Mouse (Mus musculus) erythroblast, embryonic 14.5 days (primary cell): ENCODE results near the gene Avp. TPM values are rescaled to one million over a fixed set of nuclear protein-coding genes. Genes with fewer than 3 reads are reported as not detected.

Experiments
- H3K27me3 ChIP-seq: 2 replicates; pipeline ENCODE4 v1.6.1; 2012; ENCODE audit warnings: inconsistent platforms; ENCODE audit not compliant: control insufficient read depth
- H3K36me3 ChIP-seq: 2 replicates; pipeline ENCODE4 v1.6.1; 2012; ENCODE audit warnings: mild to moderate bottlenecking, inconsistent platforms; ENCODE audit not compliant: control insufficient read depth
- H3K4me1 ChIP-seq: 2 replicates; pipeline ENCODE4 v1.6.1; 2012; ENCODE audit warnings: inconsistent platforms; ENCODE audit not compliant: control insufficient read depth
- H3K4me3 ChIP-seq: replicated peaks from 2 replicates; pipeline ENCODE3; 2012; ENCODE audit warnings: moderate library complexity, mild to moderate bottlenecking, inconsistent platforms
- H3K9me3 ChIP-seq: 2 replicates; pipeline ENCODE4 v1.6.1; 2012; ENCODE audit warnings: low read length, inconsistent platforms, mixed read lengths; ENCODE audit not compliant: control insufficient read depth
- GATA1 ChIP-seq: IDR thresholded peaks from 2 replicates; pipeline ENCODE4 v1.6.1; 2012; ENCODE audit warnings: low read length, inconsistent platforms, mixed read lengths
- TAL1 ChIP-seq: IDR thresholded peaks from 3 replicates; pipeline ENCODE4 v1.6.1; 2012; ENCODE audit warnings: low read length, inconsistent platforms, mixed read lengths
- polyA plus RNA-seq: library from polyadenylated mRNA; stranded (reverse); fragments of >175 nt; gene quantifications from 2 replicates; pipeline ENCODE4 v1.2.3, GENCODE M21; 2012

Avp gene
- polyA plus RNA-seq, 1 experiment = not detected

DNA sequence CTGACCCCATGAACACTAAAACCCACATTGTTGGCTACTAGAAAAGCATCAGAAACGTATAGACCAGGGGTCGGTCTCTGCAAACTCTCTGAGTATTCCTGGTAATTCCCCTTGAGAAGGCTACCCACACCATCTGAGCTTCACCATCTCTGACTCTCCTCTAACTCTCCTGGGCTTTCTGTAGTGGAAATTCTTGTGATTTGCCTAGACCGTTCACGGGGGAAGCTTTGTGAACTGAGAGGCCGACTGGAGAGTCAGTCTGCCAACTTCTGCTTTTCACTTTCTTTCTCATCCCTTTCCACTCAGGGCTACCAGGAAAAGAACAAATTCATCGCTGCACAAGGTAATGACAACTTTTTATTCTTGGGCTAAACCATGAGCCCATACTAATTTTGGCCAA lies 47.3 kb downstream of the Avp start:
- TF ChIP-seq TAL1 = no peak
- no peak for TF ChIP-seq GATA1
- no peaks in the 10 kb centered on the region for H3K4me1 ChIP-seq
- H3K4me3 ChIP-seq = no peak overlapping the region
- H3K9me3 ChIP-seq = no peaks in the 10 kb centered on the region
- no peaks in the 10 kb centered on the region for H3K27me3 ChIP-seq
- H3K36me3 ChIP-seq = peaks cover 84% of the 10 kb centered on the region

DNA sequence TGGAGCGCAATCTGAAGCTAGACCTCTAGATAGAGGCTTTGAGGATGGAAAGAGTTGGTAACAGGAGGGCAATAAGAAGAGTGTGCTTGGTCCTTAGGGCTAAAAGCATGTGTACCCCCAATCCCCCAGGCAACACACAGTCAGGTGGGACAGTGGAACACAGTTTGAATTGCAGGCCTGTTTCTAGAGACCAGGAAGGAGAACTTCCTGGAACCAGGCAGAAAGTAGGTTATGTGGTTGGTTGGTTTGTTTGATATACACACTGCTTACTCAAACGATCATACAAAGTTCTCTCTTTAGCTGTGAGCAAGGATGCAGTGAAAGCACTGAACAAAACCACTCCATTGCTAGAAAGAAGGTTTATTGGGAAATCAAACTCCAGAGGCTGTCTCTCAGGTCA lies 50.2 kb downstream of the Avp start:
- H3K36me3 ChIP-seq = peaks cover 77% of the 10 kb centered on the region
- H3K27me3 ChIP-seq = no peaks in the 10 kb centered on the region
- H3K9me3 ChIP-seq = no peaks in the 10 kb centered on the region
- H3K4me1 ChIP-seq = no peaks in the 10 kb centered on the region
- H3K4me3 ChIP-seq = no peak overlapping the region
- no peak for TF ChIP-seq GATA1
- TF ChIP-seq TAL1 = no peak

Other genes starting within 250 kb of the Avp start
- not detected in 2 replicates for gene Cpxm1, start 185.0 kb downstream of the Avp start, polyA plus RNA-seq
- gene Gm28372, start 177.3 kb downstream of the Avp start, polyA plus RNA-seq = not detected in 2 replicates
- not detected in 2 replicates for gene 1700020A23Rik, start 177.3 kb downstream of the Avp start, polyA plus RNA-seq
- not detected in 2 replicates for gene Tmem239, start 176.1 kb downstream of the Avp start, polyA plus RNA-seq
- gene Vps16, start 158.2 kb downstream of the Avp start, polyA plus RNA-seq = 1.2 and 1.3 TPM in 2 replicates
- 0.38 and 0.42 TPM in 2 replicates for gene Pced1a, start 157.9 kb downstream of the Avp start, polyA plus RNA-seq
- gene Ptpra, start 132.3 kb downstream of the Avp start, polyA plus RNA-seq = 1.2 and 1.9 TPM in 2 replicates
- 7.2 and 8.8 TPM in 2 replicates for gene Mrps26, start 18.8 kb downstream of the Avp start, polyA plus RNA-seq
- not detected in 2 replicates for gene Oxt, start 6.4 kb downstream of the Avp start, polyA plus RNA-seq
- gene Fastkd5, start 47.5 kb upstream of the Avp start, polyA plus RNA-seq = 0.02 and 0.03 TPM in 2 replicates
- 0.13 and 0.17 TPM in 2 replicates for gene Ubox5, start 47.5 kb upstream of the Avp start, polyA plus RNA-seq
- 0.34 and 0.38 TPM in 2 replicates for gene Lzts3, start 60.2 kb upstream of the Avp start, polyA plus RNA-seq
- 19.7 and 20.4 TPM in 2 replicates for gene Ddrgk1, start 82.1 kb upstream of the Avp start, polyA plus RNA-seq
- gene Itpa, start 85.1 kb upstream of the Avp start, polyA plus RNA-seq = 0.41 and 1.0 TPM in 2 replicates
- not detected in 2 replicates for gene Slc4a11, start 115.0 kb upstream of the Avp start, polyA plus RNA-seq